Mouse (Mus musculus) stomach, postnatal 0 days (tissue): ENCODE data around the gene Trpc5.

ENCODE experiments used
- CTCF ChIP-seq: IDR thresholded peaks from 2 replicates; pipeline ENCODE4 v1.5.1; 2016; ENCODE audit warnings: antibody characterized with exemption, low read depth, mild to moderate bottlenecking, moderate library complexity
- EP300 ChIP-seq: optimal IDR thresholded peaks from 2 replicates; pipeline ENCODE3; 2016; ENCODE audit warnings: antibody characterized with exemption

GRCm38 (mm10) chrX:144687742-144688141 is 238 bp downstream of the Trpc5 start:
- TF ChIP-seq CTCF (no peak), EP300 (no peak)
